Mouse (Mus musculus) heart, postnatal 0 days (tissue): ENCODE results near the gene Gm5294. TPM values are rescaled to one million over a fixed set of nuclear protein-coding genes. Genes with fewer than 3 reads are reported as not detected.

Source experiments
- ATAC-seq: fragments of 200-750 bp; cut with Nextera tagmentation; 2 replicates; pipeline ENCODE4 v1.8.0; 2017; ENCODE audit warnings: low read depth, moderate number of reproducible peaks, moderate library complexity; ENCODE audit not compliant: insufficient read depth
- DNase-seq: peaks from one replicate; pipeline ENCODE4 v3.0.0-alpha.2; 2016; ENCODE audit warnings: low spot score
- H3K27ac ChIP-seq: fragments of 300-500 bp; sonication (generic); 2 replicates; pipeline ENCODE4 v1.5.1; 2014; ENCODE audit warnings: low read depth, mild to moderate bottlenecking
- H3K27me3 ChIP-seq: fragments of 300-500 bp; sonication (generic); 2 replicates; pipeline ENCODE4 v1.6.1; 2014; ENCODE audit warnings: low read length, mixed read lengths; ENCODE audit not compliant: control insufficient read depth, insufficient read depth
- H3K36me3 ChIP-seq: fragments of 300-500 bp; sonication (generic); replicated peaks from 2 replicates; pipeline ENCODE4 v1.6.1; 2014; ENCODE audit warnings: low read length, mixed read lengths; ENCODE audit not compliant: control insufficient read depth, insufficient read depth
- H3K4me1 ChIP-seq: fragments of 300-500 bp; sonication (generic); 2 replicates; pipeline ENCODE4 v1.6.1; 2014; ENCODE audit warnings: antibody characterized with exemption; ENCODE audit not compliant: control insufficient read depth, insufficient read depth
- H3K4me2 ChIP-seq: fragments of 300-500 bp; sonication (generic); 2 replicates; pipeline ENCODE4 v1.6.1; 2014; ENCODE audit warnings: low read depth, mild to moderate bottlenecking, low read length, moderate library complexity
- H3K4me3 ChIP-seq: fragments of 300-500 bp; sonication (generic); 2 replicates; pipeline ENCODE4 v1.5.1; 2014; ENCODE audit warnings: low read depth, low read length
- H3K9ac ChIP-seq: fragments of 300-500 bp; sonication (generic); replicated peaks from 2 replicates; pipeline ENCODE4 v1.6.1; 2014; ENCODE audit warnings: low read depth, low read length, mixed read lengths
- H3K9me3 ChIP-seq: fragments of 300-500 bp; sonication (generic); replicated peaks from 2 replicates; pipeline ENCODE4 v1.6.1; 2016; ENCODE audit warnings: low read length; ENCODE audit not compliant: control insufficient read depth
- CTCF ChIP-seq: IDR thresholded peaks from 2 replicates; pipeline ENCODE4 v1.5.1; 2016; ENCODE audit warnings: antibody characterized with exemption, control low read depth, low read depth
- EP300 ChIP-seq: IDR thresholded peaks from 2 replicates; pipeline ENCODE4 v1.6.1; 2016; ENCODE audit warnings: antibody characterized with exemption, low read depth
- WGBS: fragments of 180-500 bp; shearing (Covaris S2); extraction: QIAGEN DNeasy Blood & Tissue Kit; methylation state at CpG from one replicate; pipeline ENCODE4 v1.1.7; 2014; 5-methylcytosine and 5-hydroxymethylcytosine counted together
- polyA plus RNA-seq: library from polyadenylated mRNA; unstranded; fragments of >200 nt; fragmentation: Nextera tagmentation; extraction: Ambion mirVana; gene quantifications from 2 replicates; pipeline ENCODE4 v1.2.1, GENCODE M21; 2015
- total RNA-seq: library from RNA; depleted of rRNA; stranded (reverse); fragments of >200 nt; gene quantifications from 2 replicates; pipeline ENCODE4 v1.2.3, GENCODE M21; 2014; ENCODE audit warnings: low replicate concordance

Gene Gm5294
- total and polyA plus RNA-seq, 2 experiments from 2014 or later: 0.19 TPM; not detected in 1

DNA sequence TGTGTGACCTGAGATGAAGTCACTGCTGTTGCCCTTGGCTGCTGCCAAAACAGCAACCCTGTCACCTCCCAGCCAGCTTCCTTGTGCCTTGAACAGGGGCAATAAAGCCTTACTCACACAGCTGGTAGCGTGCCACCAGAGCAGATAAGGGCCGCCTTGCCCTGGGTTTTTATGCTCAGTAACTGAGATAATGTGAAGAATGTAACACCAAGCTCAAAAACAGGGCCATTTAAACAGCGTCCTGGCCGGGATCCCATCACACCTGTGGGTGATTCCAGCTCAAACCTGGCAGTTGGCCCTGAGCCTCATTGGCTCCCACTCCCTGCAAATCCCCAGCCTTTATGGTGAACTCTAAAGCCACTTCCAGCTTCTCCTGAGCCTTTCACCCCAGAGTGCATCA is 26.6 kb downstream of the Gm5294 start:
- H3K27ac ChIP-seq: peak overlapping the region; percentile 26; the same call in 1 of the 2 replicates
- no peak overlapping the region for H3K9ac ChIP-seq
- TF ChIP-seq CTCF (no peak), EP300 (no peak)
- no peak overlapping the region for H3K4me3 ChIP-seq
- WGBS: 10% methylated on average over 4 of the region's 4 CpGs
- H3K27me3 ChIP-seq: no peaks in the 10 kb centered on the region
- peaks cover 6% of the 10 kb centered on the region; the same call in 1 of the 2 replicates for H3K4me1 ChIP-seq
- no peaks in the 10 kb centered on the region for H3K36me3 ChIP-seq
- no peaks in the 10 kb centered on the region for H3K9me3 ChIP-seq
- H3K4me2 ChIP-seq: no peak overlapping the region
- ATAC-seq (peak; percentile 54), DNase-seq (peak; percentile 61)

DNA sequence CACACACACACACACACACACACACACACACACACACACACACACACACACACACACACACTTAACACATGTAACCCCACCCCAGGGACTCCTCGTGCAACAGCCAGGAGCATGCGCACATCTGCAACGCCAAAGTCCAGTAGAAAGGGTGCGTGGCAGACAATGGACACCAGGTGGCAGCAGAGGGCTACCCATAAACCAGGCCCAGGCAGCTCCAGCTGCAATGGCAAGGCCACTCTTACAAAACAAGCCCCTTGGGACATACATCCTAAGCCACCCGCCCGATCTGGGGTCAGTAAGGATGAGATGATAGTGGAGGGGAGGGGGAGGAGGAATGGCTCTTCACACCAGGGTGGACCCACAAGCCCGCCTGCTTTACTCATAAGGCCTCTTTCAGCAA is 28.2 kb downstream of the Gm5294 start:
- peak; percentile 53 for ATAC-seq

DNA sequence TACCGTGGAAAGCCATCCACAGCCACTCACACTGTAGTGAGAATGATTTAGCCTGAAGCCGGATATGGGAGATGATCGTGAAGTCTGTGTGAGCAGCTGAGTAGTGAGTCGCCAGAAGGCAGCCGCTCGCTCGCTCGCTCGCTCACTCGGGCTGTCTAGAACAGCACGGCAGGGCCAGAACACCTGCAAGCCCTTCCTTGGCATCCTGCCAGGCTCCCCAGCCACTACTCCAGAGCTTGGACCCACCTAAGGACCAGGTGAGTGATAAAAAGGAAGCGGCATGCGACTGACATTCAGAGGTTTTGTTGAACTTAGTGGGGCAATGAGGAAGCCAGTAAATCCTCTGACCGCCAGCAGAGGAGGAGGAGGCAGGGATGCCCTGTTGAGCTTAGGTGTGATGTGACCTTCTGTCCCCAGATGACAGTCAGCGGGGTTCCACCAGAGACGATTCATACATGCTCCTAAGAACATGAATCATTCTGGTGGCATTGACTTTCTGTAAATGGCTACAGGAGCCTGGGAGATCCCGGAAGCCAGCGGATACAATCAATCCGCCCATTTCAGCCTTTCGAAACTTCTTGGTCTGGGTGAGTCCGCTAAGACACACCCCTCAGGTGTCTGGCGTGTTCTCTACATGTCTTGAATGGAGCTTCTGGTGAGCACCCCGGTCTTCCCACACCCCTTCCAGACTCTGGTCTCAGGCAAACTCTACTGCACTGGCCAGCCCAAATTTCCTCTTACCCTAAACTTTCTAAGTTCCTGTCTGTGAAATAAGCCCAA is 30.0 kb downstream of the Gm5294 start:
- Histone ChIP-seq H3K27ac (no peak overlapping the region), H3K9ac (no peak overlapping the region), H3K4me3 (no peak overlapping the region), H3K4me1 (peaks cover 6% of the 10 kb centered on the region; the same call in 1 of the 2 replicates), H3K27me3 (no peaks in the 10 kb centered on the region), H3K36me3 (no peaks in the 10 kb centered on the region), H3K4me2 (no peak overlapping the region), H3K9me3 (no peaks in the 10 kb centered on the region)
- ATAC-seq (no peak), DNase-seq (no peak)
- no peak for TF ChIP-seq CTCF
- TF ChIP-seq EP300: no peak
- WGBS: 74% methylated on average over 23 of the region's 23 CpGs

More for the DNA sequence above, 28.2 kb downstream of the Gm5294 start:
- Histone ChIP-seq H3K4me3 (no peak overlapping the region), H3K27me3 (no peaks in the 10 kb centered on the region), H3K4me2 (no peak overlapping the region), H3K9me3 (no peaks in the 10 kb centered on the region), H3K27ac (no peak overlapping the region), H3K9ac (no peak overlapping the region), H3K4me1 (peaks cover 6% of the 10 kb centered on the region; the same call in 1 of the 2 replicates), H3K36me3 (no peaks in the 10 kb centered on the region)
- 5% methylated on average over 7 of the region's 7 CpGs for WGBS
- peak; percentile 81 for DNase-seq
- no peak for TF ChIP-seq EP300
- peak; percentile 97 for TF ChIP-seq CTCF

DNA sequence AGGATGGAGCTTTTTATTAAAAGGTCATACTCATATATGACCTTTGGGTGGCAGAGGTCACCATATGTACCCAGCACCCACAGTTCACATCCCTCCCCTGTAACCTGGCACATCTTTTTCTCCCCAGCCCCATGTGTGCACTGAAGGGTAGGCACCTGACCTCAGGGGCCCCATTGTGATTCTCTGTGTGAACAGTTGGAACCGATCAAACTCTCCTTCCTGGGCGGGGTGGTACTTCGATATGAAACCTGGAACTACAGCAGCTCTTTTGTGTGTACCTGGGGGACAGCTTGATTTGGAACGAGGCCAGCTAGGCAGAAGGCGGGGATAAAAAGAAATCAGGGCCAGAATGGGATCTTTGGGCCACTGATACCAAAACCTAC is 30.6 kb downstream of the Gm5294 start:
- Histone ChIP-seq H3K4me2 (no peak overlapping the region), H3K9ac (no peak overlapping the region), H3K4me1 (peaks cover 6% of the 10 kb centered on the region; the same call in 1 of the 2 replicates), H3K27me3 (no peaks in the 10 kb centered on the region), H3K4me3 (no peak overlapping the region), H3K36me3 (no peaks in the 10 kb centered on the region), H3K9me3 (no peaks in the 10 kb centered on the region), H3K27ac (no peak overlapping the region)
- no peak for DNase-seq
- no peak for TF ChIP-seq EP300
- TF ChIP-seq CTCF: no peak
- WGBS: 78% methylated on average over 5 of the region's 5 CpGs
- no peak for ATAC-seq

DNA sequence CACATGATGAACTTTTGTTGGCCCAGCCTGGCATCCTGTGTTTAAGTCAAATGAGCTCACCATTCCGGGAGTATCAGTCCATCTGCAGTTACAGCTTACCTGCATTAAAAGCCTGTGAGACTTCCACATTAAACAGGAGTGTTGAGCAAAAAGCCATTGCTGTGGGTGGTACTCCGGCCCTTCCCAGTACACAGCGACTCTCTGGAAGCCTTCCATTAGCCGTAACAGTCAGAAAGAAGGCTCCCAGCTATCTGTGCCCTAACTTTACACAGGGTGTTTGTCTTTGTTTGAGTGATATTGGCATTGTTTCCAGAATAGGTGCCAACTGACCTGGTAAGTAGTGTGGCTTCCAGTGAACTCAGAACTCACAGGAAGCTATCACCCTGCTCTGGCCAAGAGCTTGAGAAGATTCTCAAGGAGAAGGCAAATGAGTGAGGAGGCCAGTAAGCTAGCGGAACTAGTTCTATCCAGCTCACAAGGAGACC is 31.5 kb downstream of the Gm5294 start:
- H3K27me3 ChIP-seq: no peaks in the 10 kb centered on the region
- no peaks in the 10 kb centered on the region for H3K9me3 ChIP-seq
- 0 out of 2 replicates have a peak, but pooled peaks cover 1% of the 10 kb centered on the region for H3K4me1 ChIP-seq
- 78% methylated on average over 5 of the region's 5 CpGs for WGBS
- H3K9ac ChIP-seq: no peak overlapping the region
- H3K4me2 ChIP-seq: no peak overlapping the region
- TF ChIP-seq CTCF (no peak), EP300 (no peak)
- no peak for ATAC-seq
- no peak overlapping the region for H3K4me3 ChIP-seq
- H3K27ac ChIP-seq: no peak overlapping the region
- no peak for DNase-seq
- no peaks in the 10 kb centered on the region for H3K36me3 ChIP-seq
